Mouse (Mus musculus): ENCODE data around the gene Aldh1a3. TPM values are rescaled to one million over a fixed set of nuclear protein-coding genes. Genes with fewer than 3 reads are reported as not detected.

Gene Aldh1a3
- polyA plus RNA-seq, 1 experiment, result 1.8 TPM

GRCm38 (mm10) chr7:66369071-66369933 lies 58.0 kb downstream of the Aldh1a3 start:
- WGBS, result 87% methylated on average over 5 of the region's 5 CpGs
- Histone ChIP-seq H3K4me3 (ENCODE audit: control insufficient read depth, insufficient read depth, low read length) (no peak overlapping the region), H3K36me3 (ENCODE audit: control insufficient read depth, insufficient read depth, low read length) (no peaks in the 10 kb centered on the region), H3K27me3 (ENCODE audit: control insufficient read depth, insufficient read depth, low read length) (no peaks in the 10 kb centered on the region), H3K27ac (ENCODE audit: control insufficient read depth, insufficient read depth, low read length) (no peak overlapping the region), H3K4me1 (replicated peaks; ENCODE audit: control insufficient read depth, insufficient read depth, low read length) (no peaks in the 10 kb centered on the region)
- DNase-seq, result no peak
- TF ChIP-seq POLR2A (IDR thresholded peaks at IDR 0.05; ENCODE audit: control insufficient read depth, extremely low read depth, insufficient read depth, low read length, poor library complexity) (no peak), CTCF (IDR thresholded peaks at IDR 0.05; ENCODE audit: borderline replicate concordance, control insufficient read depth, extremely low read depth, insufficient read depth, low read length, poor library complexity) (no peak)

DNA sequence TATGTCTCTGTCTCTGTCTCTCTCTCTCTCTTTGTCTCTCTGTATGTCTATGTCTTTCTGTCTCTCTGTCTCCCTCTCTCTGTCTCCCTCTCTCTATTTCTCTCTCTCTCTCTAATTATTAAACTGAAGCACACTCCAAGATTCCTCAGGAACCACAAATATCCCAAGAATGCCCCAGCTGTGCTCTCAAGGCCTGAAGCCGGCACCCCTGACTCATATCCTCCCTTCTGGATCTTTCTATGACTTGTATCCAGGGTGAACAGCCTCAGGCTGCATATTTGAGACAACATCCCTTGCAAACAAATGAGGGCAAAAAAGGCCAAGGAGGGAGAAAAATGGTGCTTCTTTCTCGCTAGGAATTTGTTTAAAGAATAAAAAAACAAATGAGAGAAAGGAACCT lies 61.4 kb downstream of the Aldh1a3 start, which contains the start of gene Gm10974:
Gene Gm10974, plus strand, starts transcription at position 2 of the 400 bp plus-strand sequence.
- Histone ChIP-seq H3K4me1 (replicated peaks; ENCODE audit: control insufficient read depth, insufficient read depth, low read length) (no peaks in the 10 kb centered on the region), H3K4me3 (ENCODE audit: control insufficient read depth, insufficient read depth, low read length) (no peak within 1 kb of the TSS), H3K36me3 (ENCODE audit: control insufficient read depth, insufficient read depth, low read length) (no peaks in the 10 kb centered on the region), H3K27me3 (ENCODE audit: control insufficient read depth, insufficient read depth, low read length) (no peaks in the 10 kb centered on the region), H3K27ac (ENCODE audit: control insufficient read depth, insufficient read depth, low read length) (no peak within 1 kb of the TSS)
- DNase-seq, result no peak
- whole genome bisulfite sequencing, result 81% methylated on average over 2 of the region's 2 CpGs
- TF ChIP-seq POLR2A (IDR thresholded peaks at IDR 0.05; ENCODE audit: control insufficient read depth, extremely low read depth, insufficient read depth, low read length, poor library complexity) (no peak), CTCF (IDR thresholded peaks at IDR 0.05; ENCODE audit: borderline replicate concordance, control insufficient read depth, extremely low read depth, insufficient read depth, low read length, poor library complexity) (no peak)

GRCm38 (mm10) chr7:66365411-66365810 lies 61.9 kb downstream of the Aldh1a3 start:
- Histone ChIP-seq H3K4me1 (replicated peaks; ENCODE audit: control insufficient read depth, insufficient read depth, low read length) (no peaks in the 10 kb centered on the region), H3K36me3 (ENCODE audit: control insufficient read depth, insufficient read depth, low read length) (no peaks in the 10 kb centered on the region)
- WGBS, result 80% methylated on average over 2 of the region's 2 CpGs

DNA sequence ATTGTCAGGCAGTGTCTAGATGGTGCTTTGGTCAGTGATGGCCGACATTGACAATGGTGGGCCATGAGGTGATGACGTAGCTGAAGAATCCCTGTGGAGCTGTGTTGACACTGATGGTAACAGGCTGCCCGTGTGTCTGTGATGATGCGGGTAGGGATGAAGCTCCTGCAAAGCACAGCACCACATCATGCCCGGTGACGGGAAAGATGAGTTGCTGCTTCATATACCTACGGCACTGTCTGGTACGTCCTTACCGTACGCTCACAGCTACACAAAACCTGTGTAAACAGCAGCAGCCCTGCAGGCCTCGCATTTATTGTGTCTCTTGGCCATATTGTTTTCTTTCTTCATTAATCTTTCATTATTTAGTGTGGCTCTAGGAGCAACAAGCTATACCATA lies 62.8 kb downstream of the Aldh1a3 start:
- Histone ChIP-seq H3K27me3 (ENCODE audit: control insufficient read depth, insufficient read depth, low read length) (no peaks in the 10 kb centered on the region), H3K27ac (ENCODE audit: control insufficient read depth, insufficient read depth, low read length) (no peak overlapping the region), H3K4me1 (replicated peaks; ENCODE audit: control insufficient read depth, insufficient read depth, low read length) (no peaks in the 10 kb centered on the region), H3K4me3 (ENCODE audit: control insufficient read depth, insufficient read depth, low read length) (no peak overlapping the region), H3K36me3 (ENCODE audit: control insufficient read depth, insufficient read depth, low read length) (no peaks in the 10 kb centered on the region)
- no peak for DNase-seq
- TF ChIP-seq CTCF (IDR thresholded peaks at IDR 0.05; ENCODE audit: borderline replicate concordance, control insufficient read depth, extremely low read depth, insufficient read depth, low read length, poor library complexity), result no peak
- no peak for TF ChIP-seq POLR2A (IDR thresholded peaks at IDR 0.05; ENCODE audit: control insufficient read depth, extremely low read depth, insufficient read depth, low read length, poor library complexity)
- 99% methylated on average over 11 of the region's 11 CpGs for WGBS

More at GRCm38 (mm10) chr7:66365411-66365810, 61.9 kb downstream of the Aldh1a3 start:
- H3K27ac ChIP-seq (ENCODE audit: control insufficient read depth, insufficient read depth, low read length), result no peak overlapping the region
- no peak for TF ChIP-seq POLR2A (IDR thresholded peaks at IDR 0.05; ENCODE audit: control insufficient read depth, extremely low read depth, insufficient read depth, low read length, poor library complexity)
- no peak for TF ChIP-seq CTCF (IDR thresholded peaks at IDR 0.05; ENCODE audit: borderline replicate concordance, control insufficient read depth, extremely low read depth, insufficient read depth, low read length, poor library complexity)
- no peak overlapping the region for H3K4me3 ChIP-seq (ENCODE audit: control insufficient read depth, insufficient read depth, low read length)
- no peaks in the 10 kb centered on the region for H3K27me3 ChIP-seq (ENCODE audit: control insufficient read depth, insufficient read depth, low read length)
- no peak for DNase-seq

GRCm38 (mm10) chr7:66359044-66359443 lies 68.3 kb downstream of the Aldh1a3 start:
- Histone ChIP-seq H3K4me1 (replicated peaks; ENCODE audit: control insufficient read depth, insufficient read depth, low read length) (no peaks in the 10 kb centered on the region), H3K4me3 (ENCODE audit: control insufficient read depth, insufficient read depth, low read length) (no peak overlapping the region), H3K27ac (ENCODE audit: control insufficient read depth, insufficient read depth, low read length) (no peak overlapping the region), H3K36me3 (ENCODE audit: control insufficient read depth, insufficient read depth, low read length) (no peaks in the 10 kb centered on the region), H3K27me3 (ENCODE audit: control insufficient read depth, insufficient read depth, low read length) (no peaks in the 10 kb centered on the region)
- TF ChIP-seq POLR2A (IDR thresholded peaks at IDR 0.05; ENCODE audit: control insufficient read depth, extremely low read depth, insufficient read depth, low read length, poor library complexity), result no peak
- no peak for TF ChIP-seq CTCF (IDR thresholded peaks at IDR 0.05; ENCODE audit: borderline replicate concordance, control insufficient read depth, extremely low read depth, insufficient read depth, low read length, poor library complexity)
- 90% methylated on average over 4 of the region's 4 CpGs for WGBS
- DNase-seq, result no peak

- no peaks in the 10 kb centered on the region for H3K4me1 ChIP-seq (replicated peaks; ENCODE audit: control insufficient read depth, insufficient read depth, low read length)
- no peak overlapping the region for H3K27ac ChIP-seq (ENCODE audit: control insufficient read depth, insufficient read depth, low read length)
- no peak for DNase-seq
- no peaks in the 10 kb centered on the region for H3K36me3 ChIP-seq (ENCODE audit: control insufficient read depth, insufficient read depth, low read length)
- no peaks in the 10 kb centered on the region for H3K27me3 ChIP-seq (ENCODE audit: control insufficient read depth, insufficient read depth, low read length)
- no peak overlapping the region for H3K4me3 ChIP-seq (ENCODE audit: control insufficient read depth, insufficient read depth, low read length)
- no peak for TF ChIP-seq CTCF (IDR thresholded peaks at IDR 0.05; ENCODE audit: borderline replicate concordance, control insufficient read depth, extremely low read depth, insufficient read depth, low read length, poor library complexity)
- TF ChIP-seq POLR2A (IDR thresholded peaks at IDR 0.05; ENCODE audit: control insufficient read depth, extremely low read depth, insufficient read depth, low read length, poor library complexity), result no peak
- WGBS, result 96% methylated on average over 3 of the region's 3 CpGs
These were observed 68.9 kb downstream of the Aldh1a3 start for GRCm38 (mm10) chr7:66358461-66358860.
